Mouse (Mus musculus): ENCODE data around the gene Ccl21a. TPM values are rescaled to one million over a fixed set of nuclear protein-coding genes. Genes with fewer than 3 reads are reported as not detected.
"Not testable (repeated sequence)": the region's sequence is repeated elsewhere in the genome, so short reads cannot be mapped to it uniquely, and the experiment has no call there.

The Ccl21a gene
- total RNA-seq (2021) = not detected
- long read RNA-seq, experiment 1, partial matches to known transcripts = 0 of 3 reads
- long read RNA-seq, experiment 1, other reads (novel, unspliced or antisense) = 3 of 3 reads
- long read RNA-seq, experiment 2 = 0 reads

DNA sequence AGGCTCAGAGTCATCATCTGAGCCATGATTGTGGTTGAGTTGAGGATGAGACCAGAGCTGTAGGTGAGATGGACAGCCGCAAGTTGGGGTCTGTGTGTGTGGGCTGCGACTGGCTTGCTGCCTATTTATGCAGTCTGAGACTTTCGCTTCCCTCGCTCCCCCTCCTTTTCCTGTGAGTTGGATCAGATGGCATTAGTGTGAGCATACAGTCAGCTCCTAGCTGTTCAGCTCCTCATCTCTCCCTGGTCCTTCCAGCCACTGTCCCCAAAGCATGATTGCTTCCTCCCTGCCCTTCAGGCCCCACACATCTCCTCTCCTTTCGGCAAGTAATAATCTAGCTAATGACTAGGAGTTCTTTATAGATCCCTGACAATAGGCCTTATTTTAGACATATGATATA is at the start of gene Ccl21a:
Ccl21a (minus strand) TSS at position 101 of the 400 bp plus-strand sequence.
- DNase-seq (ENCODE audit: low spot score in 2 of 2) = not testable (repeated sequence)

DNA sequence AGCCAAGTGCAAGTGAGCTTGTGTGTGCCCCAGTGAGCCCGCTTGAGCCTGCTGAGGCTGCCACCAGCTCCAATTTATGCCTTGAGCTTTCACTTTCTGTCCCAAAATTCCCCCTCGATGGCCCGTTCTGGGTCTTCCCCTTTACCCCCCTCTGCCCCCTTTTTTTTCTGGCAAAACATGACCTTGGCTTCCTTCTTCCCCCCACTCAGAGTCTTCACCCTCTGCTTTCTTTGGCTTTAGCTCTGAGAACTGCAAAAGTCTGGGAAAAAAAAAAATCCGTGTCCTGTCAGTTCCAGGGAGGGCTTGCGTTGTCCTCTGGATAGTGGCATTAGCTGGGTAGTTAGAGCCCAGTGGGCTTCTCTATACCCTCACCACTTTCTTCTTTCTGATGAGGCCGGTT is 17.3 kb downstream of the Ccl21a start, which contains the start of gene Ccl19:
Ccl19 (minus strand) TSS at position 101 of the 400 bp plus-strand sequence.
- not testable (repeated sequence) for DNase-seq (ENCODE audit: low spot score in 2 of 2)

DNA sequence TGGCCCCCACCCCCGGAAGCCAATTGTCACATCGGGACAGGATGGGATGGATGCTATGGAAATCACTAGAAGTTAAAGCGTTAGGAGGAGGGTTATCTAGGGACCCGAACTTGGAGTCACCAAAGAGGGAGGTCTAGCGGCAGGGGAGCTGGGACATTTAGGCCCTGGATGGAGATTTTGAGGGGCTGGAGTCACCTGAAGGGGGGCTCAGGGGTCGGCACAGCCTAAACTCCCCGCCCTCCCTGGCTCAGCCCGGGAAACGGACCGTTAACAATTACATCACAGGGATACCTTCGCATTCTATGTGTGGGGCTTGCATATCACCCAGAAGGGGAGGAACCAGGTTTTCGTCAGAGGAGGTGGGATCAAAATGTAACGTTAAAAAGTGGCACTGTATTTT is 38.5 kb downstream of the Ccl21a start, which contains the start of gene 4930578G10Rik:
4930578G10Rik (plus strand) TSS at position 301 of the 400 bp plus-strand sequence.
- DNase-seq (ENCODE audit: low spot score in 2 of 2) = not testable (repeated sequence)

Other genes with a start within 250 kb of the Ccl21a start
- not detected for gene Fam205a2, start 245.8 kb downstream of the Ccl21a start, total RNA-seq (2021)
- not detected for gene Gm10591, start 161.8 kb downstream of the Ccl21a start, total RNA-seq (2021)
- gene Gm2564, start 144.3 kb downstream of the Ccl21a start, total RNA-seq (2021) = 10 to 100 TPM; 13.1 to 14.1 TPM
- gene Ccl27b, start 118.7 kb downstream of the Ccl21a start, total RNA-seq (2021) = 1 to 10 TPM; 4.6 to 9.6 TPM
- not detected for gene Il11ra2, start 112.1 kb downstream of the Ccl21a start, total RNA-seq (2021)
- gene 4930578G10Rik, start 38.4 kb downstream of the Ccl21a start, total RNA-seq (2021) = 1 to 10 TPM; 1.3 to 2.4 TPM
- gene Ccl19, start 17.4 kb downstream of the Ccl21a start, total RNA-seq (2021) = 1 to 10 TPM; 1.1 to 1.6 TPM
- gene Fam205a1, start 79.9 kb upstream of the Ccl21a start, total RNA-seq (2021) = under 1 TPM; 0.12 to 0.19 TPM
- 1 to 10 TPM; 1.9 to 2.2 TPM for gene Gm12394, start 82.8 kb upstream of the Ccl21a start, total RNA-seq (2021)
- gene Fam205c, start 100.2 kb upstream of the Ccl21a start, total RNA-seq (2021) = 1 to 10 TPM in 1 of 2 experiments, under 1 TPM in 1; 0.44 to 1.4 TPM
- gene Phf24, start 142.7 kb upstream of the Ccl21a start, total RNA-seq (2021) = 100 to 1,000 TPM; 366 to 369 TPM
- gene Dnajb5, start 175.8 kb upstream of the Ccl21a start, total RNA-seq (2021) = 100 to 1,000 TPM; 262 to 268 TPM
- not detected for gene 1700022I11Rik, start 195.6 kb upstream of the Ccl21a start, total RNA-seq (2021)
- gene Vcp, start 226.5 kb upstream of the Ccl21a start, total RNA-seq (2021) = 100 to 1,000 TPM; 180 to 185 TPM
- gene Fancg, start 236.5 kb upstream of the Ccl21a start, total RNA-seq (2021) = 10 to 100 TPM; 10.3 to 11.6 TPM